Mouse (Mus musculus) midbrain, embryonic 11.5 days (tissue): ENCODE measurements around the gene Pccb. TPM values are rescaled to one million over a fixed set of nuclear protein-coding genes. Genes with fewer than 3 reads are reported as not detected.
A peak's percentile ranks its signal among the peaks of the same experiment; 100 is the strongest.

Source experiments
- ATAC-seq: fragments of 200-750 bp; cut with Nextera tagmentation; 2 replicates; pipeline ENCODE4 v1.8.0; 2017; ENCODE audit warnings: moderate TSS enrichment, moderate library complexity; ENCODE audit not compliant: low FRiP score
- DNase-seq: peaks from one replicate; pipeline ENCODE4 v3.0.0; 2015; ENCODE audit warnings: low spot score; ENCODE audit errors: missing footprints
- H3K27ac ChIP-seq: fragments of 300-500 bp; sonication (generic); 2 replicates; pipeline ENCODE4 v1.5.1; 2014; ENCODE audit warnings: low read depth, low read length
- H3K27me3 ChIP-seq: fragments of 300-500 bp; sonication (generic); 2 replicates; pipeline ENCODE4 v1.6.1; 2014; ENCODE audit warnings: mild to moderate bottlenecking, low read length, moderate library complexity, mixed read lengths; ENCODE audit not compliant: control insufficient read depth, insufficient read depth
- H3K36me3 ChIP-seq: fragments of 300-500 bp; sonication (generic); 2 replicates; pipeline ENCODE4 v1.6.1; 2014; ENCODE audit warnings: mild to moderate bottlenecking, low read length, moderate library complexity, mixed read lengths; ENCODE audit not compliant: control insufficient read depth, insufficient read depth
- H3K4me1 ChIP-seq: fragments of 300-500 bp; sonication (generic); 2 replicates; pipeline ENCODE4 v1.6.1; 2014; ENCODE audit warnings: low read length; ENCODE audit not compliant: control insufficient read depth, insufficient read depth
- H3K4me2 ChIP-seq: fragments of 300-500 bp; sonication (generic); 2 replicates; pipeline ENCODE4 v1.6.1; 2014; ENCODE audit warnings: mild to moderate bottlenecking, moderate library complexity
- H3K4me3 ChIP-seq: fragments of 300-500 bp; sonication (generic); 2 replicates; pipeline ENCODE4 v1.5.1; 2014; ENCODE audit warnings: low read depth, low read length
- H3K9ac ChIP-seq: fragments of 300-500 bp; sonication (generic); 2 replicates; pipeline ENCODE4 v1.6.1; 2014; ENCODE audit warnings: low read length
- H3K9me3 ChIP-seq: fragments of 300-500 bp; sonication (generic); 2 replicates; pipeline ENCODE4 v1.6.1; 2016; ENCODE audit warnings: low read length; ENCODE audit not compliant: control insufficient read depth
- WGBS: fragments of 180-500 bp; shearing (Covaris S2); extraction: QIAGEN DNeasy Blood & Tissue Kit; methylation state at CpG from one replicate; pipeline ENCODE4 v1.1.7; 2014; 5-methylcytosine and 5-hydroxymethylcytosine counted together
- polyA plus RNA-seq: library from polyadenylated mRNA; unstranded; fragments of >200 nt; fragmentation: Nextera tagmentation; extraction: Ambion mirVana; gene quantifications from 2 replicates; pipeline ENCODE4 v1.2.1, GENCODE M21; 2014

The Pccb gene
- polyA plus RNA-seq, 1 experiment from 2014 or later: 15.9 TPM

DNA sequence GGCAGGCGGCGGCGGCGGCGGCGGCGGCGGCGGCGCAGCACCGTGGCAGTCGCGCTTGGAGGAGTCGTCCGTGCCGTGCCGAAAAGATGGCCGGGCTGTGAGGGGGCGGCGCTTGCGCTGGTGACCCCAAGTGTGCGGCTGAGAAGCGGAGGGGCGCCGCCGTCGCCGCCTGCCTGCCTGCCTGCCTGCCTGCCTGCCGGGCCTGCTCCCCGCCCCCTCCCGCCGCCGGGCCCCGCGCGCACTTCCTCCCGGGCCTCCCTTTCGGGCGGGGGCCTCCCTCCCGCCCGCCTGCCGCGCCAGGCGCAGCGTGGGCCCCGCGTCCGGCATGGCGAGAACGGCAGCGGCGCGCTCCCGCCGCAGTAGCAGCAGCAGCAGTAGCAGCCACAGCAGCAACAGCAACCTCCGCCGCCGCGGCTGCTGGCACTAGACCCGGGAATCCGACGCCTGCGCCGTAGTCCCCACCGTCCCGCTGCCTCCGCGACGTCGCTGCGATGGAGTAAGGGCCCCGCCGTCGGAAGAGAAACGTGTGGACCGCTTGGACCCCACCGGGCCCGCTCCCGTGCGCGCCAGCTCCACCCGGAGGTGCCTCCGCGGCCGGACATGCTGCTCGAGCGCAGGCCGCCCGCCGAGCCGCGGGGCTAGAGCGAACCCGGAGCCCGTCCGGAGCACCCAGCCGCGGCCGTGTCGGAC lies 39.8 kb upstream of the Pccb start:
- under 1% methylated on average over 86 of the region's 100 CpGs for WGBS

DNA sequence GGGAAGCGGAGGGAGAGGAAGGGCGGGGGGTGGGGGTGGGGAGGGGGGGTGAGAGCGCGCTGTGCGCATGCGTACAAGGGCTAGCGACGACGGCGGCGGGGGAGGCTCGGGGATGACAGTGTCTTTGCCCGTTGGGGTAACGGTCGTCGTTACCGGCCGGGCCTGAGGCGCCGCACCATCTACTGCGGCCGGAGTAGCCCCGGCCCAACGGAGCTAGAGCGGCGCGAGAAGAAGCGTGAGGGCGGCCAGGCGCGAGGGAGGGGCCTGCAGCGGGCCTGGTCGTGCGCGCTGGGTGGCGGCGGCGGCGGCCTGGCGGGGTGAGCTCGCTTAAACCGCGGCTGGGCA lies 39.3 kb upstream of the Pccb start, which contains the start of gene Msl2:
Msl2 (plus strand) TSS at position 115 of the 345 bp plus-strand sequence.
- ATAC-seq: peak; percentile 81
- H3K9me3 ChIP-seq: no peaks in the 10 kb centered on the region; the same call in 1 of the 2 replicates
- WGBS: 0% methylated on average over 30 of the region's 43 CpGs
- no peaks in the 10 kb centered on the region for H3K36me3 ChIP-seq
- no peaks in the 10 kb centered on the region for H3K27me3 ChIP-seq
- peak within 1 kb of the TSS; percentile 98 for H3K9ac ChIP-seq
- H3K4me1 ChIP-seq: peaks cover 17% of the 10 kb centered on the region
- no peak for DNase-seq
- peak within 1 kb of the TSS; percentile 97 for H3K27ac ChIP-seq
- H3K4me2 ChIP-seq: peak within 1 kb of the TSS; percentile 88
- H3K4me3 ChIP-seq: peak within 1 kb of the TSS; percentile 98

More for the DNA sequence above, 39.8 kb upstream of the Pccb start:
- H3K9ac ChIP-seq: peak overlapping the region; percentile 98
- H3K4me3 ChIP-seq: peak overlapping the region; percentile 98
- H3K9me3 ChIP-seq: no peaks in the 10 kb centered on the region; the same call in 1 of the 2 replicates
- DNase-seq: peak; percentile 97
- H3K27me3 ChIP-seq: no peaks in the 10 kb centered on the region
- no peaks in the 10 kb centered on the region for H3K36me3 ChIP-seq
- H3K4me2 ChIP-seq: peak overlapping the region; percentile 88
- peak overlapping the region; percentile 97 for H3K27ac ChIP-seq
- peak; percentile 72 for ATAC-seq
- peaks cover 20% of the 10 kb centered on the region for H3K4me1 ChIP-seq

DNA sequence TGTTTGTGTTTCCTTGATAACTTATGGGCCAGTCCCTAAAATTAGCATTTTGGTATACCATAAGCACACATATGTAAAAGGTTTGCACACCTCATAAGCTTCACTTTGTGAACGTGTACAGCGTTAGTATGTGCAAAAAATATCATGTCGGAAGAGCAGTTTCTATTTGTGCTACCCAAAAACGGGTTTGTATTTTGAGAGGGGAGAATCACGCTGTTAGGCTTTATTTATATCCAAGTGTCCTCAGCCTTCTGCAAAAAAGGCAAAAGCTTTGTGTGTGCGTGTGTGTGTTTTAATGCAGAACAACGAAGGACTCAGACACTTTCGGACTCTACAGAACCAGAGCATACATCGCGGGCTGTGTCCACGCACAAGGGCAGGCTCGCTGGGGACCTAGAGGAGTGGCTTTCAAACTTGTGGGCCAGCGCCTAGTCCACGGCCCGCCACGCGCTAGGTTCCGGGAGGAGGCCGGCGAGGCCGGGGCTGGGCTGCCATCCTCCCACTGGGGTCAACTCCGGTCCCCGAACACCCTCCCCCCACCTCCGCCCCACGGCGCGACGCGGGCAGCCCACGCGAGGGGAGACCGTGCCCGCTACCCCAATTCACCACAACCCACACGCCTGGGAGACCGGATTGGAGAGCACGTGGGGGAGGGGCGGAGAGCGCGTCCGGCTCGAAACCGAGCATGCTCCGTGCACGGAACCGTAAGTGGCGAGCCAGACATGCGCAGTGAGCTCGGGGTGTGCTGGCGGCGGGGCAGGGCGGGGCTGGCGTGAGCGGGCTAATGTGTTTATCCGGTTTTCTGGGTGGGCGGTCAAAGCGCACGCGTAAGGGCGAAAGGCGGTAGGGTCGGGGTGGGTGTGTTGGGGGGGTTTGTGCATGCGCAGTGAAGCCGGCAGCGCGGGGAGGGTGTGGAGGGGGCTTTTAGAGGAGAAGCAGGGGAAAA lies 38.6 kb upstream of the Pccb start:
- Histone ChIP-seq H3K9me3 (no peaks in the 10 kb centered on the region; the same call in 1 of the 2 replicates), H3K27ac (peak overlapping the region; percentile 71), H3K27me3 (no peaks in the 10 kb centered on the region), H3K9ac (peak overlapping the region; percentile 92), H3K4me2 (peak overlapping the region; percentile 74), H3K4me1 (peaks cover 12% of the 10 kb centered on the region; the same call in 1 of the 2 replicates), H3K36me3 (no peaks in the 10 kb centered on the region), H3K4me3 (peak overlapping the region; percentile 98)
- 3% methylated on average over 61 of the region's 65 CpGs for WGBS
- ATAC-seq (peak; percentile 94), DNase-seq (peak; percentile 100)

DNA sequence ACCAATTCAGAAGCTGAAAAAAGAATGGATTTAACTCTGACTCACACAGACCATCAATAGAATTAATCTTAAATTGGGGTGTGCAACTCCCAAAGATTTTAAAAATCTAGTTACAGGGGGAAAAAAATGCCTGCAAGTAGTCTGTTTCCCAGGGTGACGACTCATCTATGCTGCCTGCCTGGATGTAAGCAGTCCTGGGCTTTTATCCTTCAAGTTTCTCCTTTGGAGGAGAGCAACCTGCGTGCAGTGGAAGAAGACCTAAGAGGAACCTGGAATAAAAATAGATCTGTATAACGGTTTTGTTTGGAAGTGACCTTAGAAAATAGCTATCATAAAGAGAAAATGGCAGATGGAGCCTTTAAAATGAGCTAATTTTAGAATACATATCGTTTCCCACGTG lies 37.8 kb upstream of the Pccb start:
- WGBS: 60% methylated on average over 5 of the region's 5 CpGs
- H3K9me3 ChIP-seq: no peaks in the 10 kb centered on the region; the same call in 1 of the 2 replicates
- DNase-seq (no peak), ATAC-seq (no peak)
- no peaks in the 10 kb centered on the region for H3K36me3 ChIP-seq
- H3K27me3 ChIP-seq: no peaks in the 10 kb centered on the region
- H3K4me3 ChIP-seq: no peak overlapping the region
- no peak overlapping the region for H3K9ac ChIP-seq
- no peak overlapping the region for H3K4me2 ChIP-seq
- no peak overlapping the region for H3K27ac ChIP-seq
- H3K4me1 ChIP-seq: peaks cover 7% of the 10 kb centered on the region; the same call in 1 of the 2 replicates

DNA sequence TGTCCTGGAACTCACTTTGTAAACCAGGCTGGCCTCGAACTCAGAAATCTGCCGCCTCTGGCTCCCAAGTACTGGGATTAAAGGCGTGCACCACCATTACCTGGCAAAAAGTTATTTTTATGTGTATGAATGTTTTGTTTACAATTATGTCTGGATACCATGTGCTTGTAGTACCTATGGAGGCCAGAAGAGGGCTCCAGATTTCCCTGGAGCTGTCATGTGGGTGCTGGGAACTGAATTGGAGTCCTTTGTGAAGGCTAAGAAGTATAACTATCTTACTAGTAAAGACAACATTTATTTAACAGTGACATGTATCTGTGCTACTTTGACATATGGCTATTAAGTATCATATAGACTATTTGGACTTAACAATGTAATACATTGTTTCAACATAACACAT lies 35.1 kb upstream of the Pccb start:
- H3K4me2 ChIP-seq: no peak overlapping the region

DNA sequence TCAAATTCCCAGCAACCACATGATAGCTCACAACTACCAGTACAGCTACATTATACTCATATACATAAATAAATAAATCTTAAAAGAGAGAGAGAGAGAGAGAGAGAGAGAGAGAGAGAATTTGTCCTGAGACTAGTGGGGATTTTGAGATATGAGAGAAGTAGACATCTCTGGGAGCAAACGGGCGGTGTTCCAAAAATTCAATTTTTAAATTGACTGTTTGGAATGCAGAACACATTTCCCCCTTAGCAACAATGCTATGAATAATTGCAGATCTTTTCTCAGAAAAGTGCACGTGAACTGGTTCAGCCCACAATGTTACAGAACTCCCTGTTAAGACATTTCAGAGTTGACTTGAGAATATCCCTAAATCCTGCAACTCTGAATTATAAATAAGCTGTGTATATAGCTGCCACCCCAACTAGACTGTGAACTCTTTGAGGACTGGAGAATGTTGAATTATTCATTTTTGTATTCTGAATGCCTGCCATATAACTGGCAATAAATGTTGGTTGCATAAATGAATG lies 30.4 kb upstream of the Pccb start:
- 87% methylated on average over 3 of the region's 3 CpGs for WGBS
- Histone ChIP-seq H3K27ac (no peak overlapping the region), H3K36me3 (no peaks in the 10 kb centered on the region), H3K9ac (no peak overlapping the region), H3K4me1 (no peaks in the 10 kb centered on the region), H3K9me3 (no peaks in the 10 kb centered on the region; the same call in 1 of the 2 replicates), H3K4me3 (no peak overlapping the region), H3K4me2 (no peak overlapping the region), H3K27me3 (no peaks in the 10 kb centered on the region)
- DNase-seq: no peak
- ATAC-seq: no peak

More for the DNA sequence above, 35.1 kb upstream of the Pccb start:
- Histone ChIP-seq H3K27me3 (no peaks in the 10 kb centered on the region), H3K4me3 (no peak overlapping the region), H3K27ac (no peak overlapping the region), H3K9me3 (no peaks in the 10 kb centered on the region; the same call in 1 of the 2 replicates), H3K36me3 (no peaks in the 10 kb centered on the region), H3K9ac (no peak overlapping the region), H3K4me1 (no peaks in the 10 kb centered on the region)
- ATAC-seq: no peak
- WGBS: 90% methylated on average over 3 of the region's 3 CpGs
- DNase-seq: no peak

DNA sequence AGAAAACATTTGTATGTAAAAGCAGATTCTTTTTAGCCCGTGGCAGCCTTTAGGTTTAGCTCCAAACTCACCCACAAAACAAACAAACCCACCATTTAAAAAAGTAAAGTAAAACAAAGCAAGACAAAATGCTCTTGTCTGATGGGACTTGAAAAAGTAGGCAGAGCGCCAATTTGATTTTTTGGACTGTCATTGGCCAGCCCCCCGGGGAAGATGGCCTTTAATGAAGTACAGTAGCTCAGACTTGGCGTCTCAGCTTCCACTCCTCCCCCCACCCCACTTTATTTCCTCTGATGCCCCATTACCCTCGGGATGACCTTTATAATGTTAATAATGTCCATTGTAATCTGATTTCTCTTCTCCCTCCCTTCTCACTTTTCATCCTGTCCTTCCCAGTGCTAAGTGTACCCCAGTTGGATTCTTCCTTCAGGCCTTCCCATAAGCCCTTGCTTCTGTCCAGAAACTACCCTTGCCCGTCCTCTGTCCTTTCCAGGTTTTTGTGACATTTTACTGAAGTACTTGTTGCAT lies 27.6 kb upstream of the Pccb start:
- H3K4me3 ChIP-seq: no peak overlapping the region
- no peak overlapping the region for H3K4me2 ChIP-seq
- ATAC-seq (no peak), DNase-seq (no peak)
- no peaks in the 10 kb centered on the region for H3K9me3 ChIP-seq
- no peak overlapping the region for H3K27ac ChIP-seq
- H3K27me3 ChIP-seq: no peaks in the 10 kb centered on the region
- H3K9ac ChIP-seq: no peak overlapping the region
- 75% methylated on average over 6 of the region's 6 CpGs for WGBS
- no peaks in the 10 kb centered on the region for H3K4me1 ChIP-seq
- no peaks in the 10 kb centered on the region for H3K36me3 ChIP-seq

DNA sequence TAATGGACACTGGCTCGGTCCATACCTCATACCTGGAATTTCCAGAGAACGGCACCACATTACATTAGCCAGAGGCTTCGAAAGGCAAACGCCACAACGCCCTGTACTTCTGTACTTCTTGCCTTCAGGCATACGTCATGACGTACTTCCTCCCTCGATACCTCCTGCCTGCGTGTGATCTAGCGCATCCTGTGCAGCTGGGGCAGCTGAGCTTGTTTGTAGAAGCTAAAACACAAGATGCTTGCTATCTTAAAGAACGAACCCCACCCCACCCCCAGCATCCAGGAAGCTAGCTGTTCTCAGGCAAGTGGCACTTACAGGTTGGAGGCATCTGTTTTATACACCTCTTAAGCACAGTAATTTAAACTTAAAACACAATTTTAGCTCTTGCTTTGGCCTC lies 26.3 kb upstream of the Pccb start:
- no peaks in the 10 kb centered on the region for H3K36me3 ChIP-seq
- H3K4me1 ChIP-seq: no peaks in the 10 kb centered on the region
- no peak overlapping the region for H3K27ac ChIP-seq
- no peak overlapping the region for H3K4me2 ChIP-seq
- H3K27me3 ChIP-seq: no peaks in the 10 kb centered on the region
- 88% methylated on average over 11 of the region's 11 CpGs for WGBS
- no peak for ATAC-seq
- no peak overlapping the region for H3K9ac ChIP-seq
- no peak for DNase-seq
- H3K4me3 ChIP-seq: no peak overlapping the region
- H3K9me3 ChIP-seq: no peaks in the 10 kb centered on the region
